Mouse (Mus musculus) midbrain, embryonic 10.5 days (tissue): ENCODE data around the gene Ccdc78. TPM values are rescaled to one million over a fixed set of nuclear protein-coding genes. Genes with fewer than 3 reads are reported as not detected.

Source experiments
- DNase-seq: peaks from one replicate; pipeline ENCODE4 v3.0.0-alpha.2; 2017; ENCODE audit warnings: low spot score
- H3K27ac ChIP-seq: fragments of 300-500 bp; sonication (generic); replicated peaks from 2 replicates; pipeline ENCODE4 v1.5.1; 2016; ENCODE audit warnings: mild to moderate bottlenecking
- H3K27me3 ChIP-seq: fragments of 300-500 bp; sonication (generic); 2 replicates; pipeline ENCODE4 v1.6.1; 2016; ENCODE audit warnings: low read depth, mild to moderate bottlenecking; ENCODE audit not compliant: poor library complexity, severe bottlenecking
- H3K36me3 ChIP-seq: fragments of 300-500 bp; sonication (generic); 2 replicates; pipeline ENCODE4 v1.6.1; 2016; ENCODE audit warnings: mild to moderate bottlenecking, moderate library complexity
- H3K4me1 ChIP-seq: fragments of 300-500 bp; sonication (generic); 2 replicates; pipeline ENCODE4 v1.6.1; 2016
- H3K4me3 ChIP-seq: fragments of 300-500 bp; sonication (generic); 2 replicates; pipeline ENCODE4 v1.5.1; 2016; ENCODE audit warnings: mild to moderate bottlenecking, moderate library complexity
- H3K9me3 ChIP-seq: fragments of 300-500 bp; sonication (generic); replicated peaks from 2 replicates; pipeline ENCODE4 v1.6.1; 2016; ENCODE audit warnings: mild to moderate bottlenecking
- WGBS: fragments of 180-500 bp; shearing (Covaris S2); methylation state at CpG from one replicate; pipeline ENCODE4 v1.1.7; 2016; 5-methylcytosine and 5-hydroxymethylcytosine counted together
- polyA plus RNA-seq: library from polyadenylated mRNA; unstranded; fragments of >200 nt; fragmentation: Nextera tagmentation; extraction: Ambion mirVana; gene quantifications from 2 replicates; pipeline ENCODE4 v1.2.1, GENCODE M21; 2016

Gene Ccdc78
- polyA plus RNA-seq, 1 experiment from 2014 or later, result 1.2 TPM

- H3K27me3 ChIP-seq, result 0 out of 2 replicates have a peak, but pooled peaks cover 3% of the 10 kb centered on the region
- peaks cover 50% of the 10 kb centered on the region for H3K36me3 ChIP-seq
- peaks cover 75% of the 10 kb centered on the region for H3K4me1 ChIP-seq
- H3K4me3 ChIP-seq, result peak overlapping the region; percentile 89; the same call in 1 of the 2 replicates
- no peak overlapping the region for H3K27ac ChIP-seq
- H3K9me3 ChIP-seq, result no peaks in the 10 kb centered on the region
- 95% methylated on average over 27 of the region's 27 CpGs for whole genome bisulfite sequencing
- no peak for DNase-seq
Observed at GRCm38 (mm10) chr17:25825984-25826570, 39.7 kb downstream of the Ccdc78 start.

DNA sequence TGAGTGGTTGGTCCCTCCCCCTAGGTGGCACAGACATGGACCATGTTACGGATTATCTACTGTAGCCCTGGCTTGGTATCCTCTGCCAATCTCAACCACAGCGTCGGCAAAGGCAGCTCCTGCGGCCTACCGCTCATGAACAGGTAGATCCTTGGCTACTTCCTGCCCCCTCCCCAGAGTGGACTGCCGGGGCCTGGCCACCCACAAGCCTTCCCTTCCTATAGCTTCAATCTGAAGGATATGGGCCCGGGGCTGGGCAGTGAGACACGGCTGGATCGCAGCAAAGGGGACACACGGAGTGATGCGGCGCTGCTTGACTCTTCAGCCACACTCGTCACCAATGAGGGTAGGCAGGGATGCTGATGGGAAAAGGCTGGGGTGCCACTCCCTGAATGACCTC, 40.6 kb downstream of the Ccdc78 start:
- WGBS, result 99% methylated on average over 13 of the region's 13 CpGs
- Histone ChIP-seq H3K9me3 (no peaks in the 10 kb centered on the region), H3K4me1 (peaks cover 84% of the 10 kb centered on the region), H3K27ac (no peak overlapping the region), H3K27me3 (no peaks in the 10 kb centered on the region), H3K4me3 (peak overlapping the region; percentile 89; the same call in 1 of the 2 replicates), H3K36me3 (peaks cover 60% of the 10 kb centered on the region)
- no peak for DNase-seq

GRCm38 (mm10) chr17:25827546-25828222, 41.3 kb downstream of the Ccdc78 start:
- Histone ChIP-seq H3K4me3 (peak overlapping the region; percentile 89), H3K27ac (peak overlapping the region; percentile 95; the same call in 1 of the 2 replicates), H3K4me1 (peaks cover 86% of the 10 kb centered on the region), H3K27me3 (no peaks in the 10 kb centered on the region), H3K36me3 (peaks cover 60% of the 10 kb centered on the region), H3K9me3 (no peaks in the 10 kb centered on the region)
- WGBS, result 94% methylated on average over 22 of the region's 22 CpGs
- no peak for DNase-seq

- H3K27ac ChIP-seq, result peak overlapping the region; percentile 95
- peaks cover 84% of the 10 kb centered on the region for H3K4me1 ChIP-seq
- 83% methylated on average over 8 of the region's 8 CpGs for WGBS
- DNase-seq, result no peak
- peak overlapping the region; percentile 89 for H3K4me3 ChIP-seq
- no peaks in the 10 kb centered on the region for H3K9me3 ChIP-seq
- H3K27me3 ChIP-seq, result no peaks in the 10 kb centered on the region
- H3K36me3 ChIP-seq, result peaks cover 60% of the 10 kb centered on the region
Observed at GRCm38 (mm10) chr17:25828223-25828594, 41.8 kb downstream of the Ccdc78 start.

GRCm38 (mm10) chr17:25828712-25829557, 42.6 kb downstream of the Ccdc78 start, which contains the start of gene Jmjd8:
Jmjd8 (plus strand) TSS chr17:25828867.
- Histone ChIP-seq H3K4me1 (peaks cover 88% of the 10 kb centered on the region), H3K27me3 (no peaks in the 10 kb centered on the region), H3K4me3 (peak within 1 kb of the TSS; percentile 89), H3K9me3 (no peaks in the 10 kb centered on the region), H3K27ac (peak within 1 kb of the TSS; percentile 95), H3K36me3 (peaks cover 60% of the 10 kb centered on the region)
- 1% methylated on average over 32 of the region's 32 CpGs for WGBS
- DNase-seq, result peak; percentile 88

DNA sequence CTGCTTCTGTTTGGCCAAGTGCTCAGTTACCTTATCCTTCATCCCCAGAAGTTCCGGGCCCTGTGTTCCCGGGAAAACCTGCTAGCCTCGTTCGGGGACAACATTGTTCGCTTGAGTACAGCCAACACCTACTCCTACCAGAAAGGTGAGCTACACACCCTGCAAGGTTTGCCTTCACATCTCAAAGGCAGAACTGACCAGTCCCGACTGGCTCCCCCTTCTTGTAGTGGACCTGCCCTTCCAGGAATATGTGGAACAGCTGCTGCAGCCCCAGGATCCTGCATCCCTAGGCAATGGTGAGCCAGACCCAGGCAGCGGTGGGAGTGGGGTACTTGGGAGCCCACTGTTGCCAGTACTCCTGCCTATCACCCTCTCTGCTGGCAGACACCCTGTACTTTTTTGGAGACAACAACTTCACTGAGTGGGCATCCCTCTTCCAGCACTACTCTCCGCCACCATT, 43.2 kb downstream of the Ccdc78 start:
- Histone ChIP-seq H3K4me1 (peaks cover 88% of the 10 kb centered on the region), H3K9me3 (no peaks in the 10 kb centered on the region), H3K36me3 (peaks cover 63% of the 10 kb centered on the region), H3K27ac (peak overlapping the region; percentile 95), H3K4me3 (peak overlapping the region; percentile 89), H3K27me3 (no peaks in the 10 kb centered on the region)
- WGBS, result 47% methylated on average over 8 of the region's 8 CpGs
- peak; percentile 41 for DNase-seq

- WGBS, result 90% methylated on average over 4 of the region's 4 CpGs
- H3K4me3 ChIP-seq, result peak overlapping the region; percentile 89; the same call in 1 of the 2 replicates
- H3K27ac ChIP-seq, result no peak overlapping the region
Observed at GRCm38 (mm10) chr17:25830200-25830753, 43.9 kb downstream of the Ccdc78 start.

GRCm38 (mm10) chr17:25830806-25831431, 44.5 kb downstream of the Ccdc78 start:
- DNase-seq, result no peak
- Histone ChIP-seq H3K27me3 (no peaks in the 10 kb centered on the region), H3K27ac (no peak overlapping the region), H3K36me3 (peaks cover 68% of the 10 kb centered on the region), H3K4me3 (peak overlapping the region; percentile 89), H3K9me3 (no peaks in the 10 kb centered on the region), H3K4me1 (peaks cover 90% of the 10 kb centered on the region)
- 90% methylated on average over 14 of the region's 14 CpGs for WGBS

More at GRCm38 (mm10) chr17:25830200-25830753, 43.9 kb downstream of the Ccdc78 start:
- Histone ChIP-seq H3K27me3 (no peaks in the 10 kb centered on the region), H3K36me3 (peaks cover 68% of the 10 kb centered on the region), H3K4me1 (peaks cover 88% of the 10 kb centered on the region), H3K9me3 (no peaks in the 10 kb centered on the region)
- DNase-seq, result no peak

DNA sequence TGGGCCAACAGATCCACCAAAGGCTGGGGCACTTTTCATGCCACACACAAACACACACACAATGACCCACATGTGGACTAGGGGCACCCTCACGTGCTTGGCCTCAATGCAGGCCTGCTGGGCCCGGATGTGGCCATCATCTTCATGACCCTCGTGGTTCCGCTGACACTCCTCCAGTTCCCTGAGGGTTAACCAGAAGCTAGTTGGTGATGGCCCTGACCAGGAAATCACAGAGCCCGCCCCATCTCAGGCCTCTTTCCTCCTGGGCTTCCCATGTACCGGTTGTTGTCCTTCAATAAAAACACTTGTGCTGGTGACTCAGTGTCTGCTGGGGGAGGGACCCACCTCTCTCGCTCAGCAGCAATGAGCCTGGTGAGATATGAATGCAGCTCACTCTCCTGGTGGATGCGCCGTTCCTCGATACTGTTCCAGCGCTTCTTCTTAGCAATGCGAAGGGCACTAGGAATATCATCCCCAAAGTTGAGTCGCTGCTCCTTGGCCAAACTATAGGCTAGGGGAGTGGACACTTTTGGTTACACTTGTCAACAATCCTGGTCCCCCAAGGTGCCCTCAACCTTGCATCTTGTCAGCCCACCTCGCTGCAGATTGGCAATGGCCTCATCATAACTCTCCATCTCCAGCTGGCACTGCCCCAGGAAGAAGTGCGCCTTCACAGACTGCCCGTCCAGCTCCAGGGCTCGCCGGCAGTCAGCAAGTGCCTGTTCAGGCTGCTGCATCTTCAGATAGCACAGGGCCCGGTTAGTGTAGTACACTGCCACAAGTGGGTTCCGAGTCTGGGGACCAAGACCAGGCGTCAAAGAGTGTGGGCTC, 45.3 kb downstream of the Ccdc78 start:
- WGBS, result 68% methylated on average over 21 of the region's 21 CpGs
- peaks cover 91% of the 10 kb centered on the region for H3K4me1 ChIP-seq
- no peak for DNase-seq

DNA sequence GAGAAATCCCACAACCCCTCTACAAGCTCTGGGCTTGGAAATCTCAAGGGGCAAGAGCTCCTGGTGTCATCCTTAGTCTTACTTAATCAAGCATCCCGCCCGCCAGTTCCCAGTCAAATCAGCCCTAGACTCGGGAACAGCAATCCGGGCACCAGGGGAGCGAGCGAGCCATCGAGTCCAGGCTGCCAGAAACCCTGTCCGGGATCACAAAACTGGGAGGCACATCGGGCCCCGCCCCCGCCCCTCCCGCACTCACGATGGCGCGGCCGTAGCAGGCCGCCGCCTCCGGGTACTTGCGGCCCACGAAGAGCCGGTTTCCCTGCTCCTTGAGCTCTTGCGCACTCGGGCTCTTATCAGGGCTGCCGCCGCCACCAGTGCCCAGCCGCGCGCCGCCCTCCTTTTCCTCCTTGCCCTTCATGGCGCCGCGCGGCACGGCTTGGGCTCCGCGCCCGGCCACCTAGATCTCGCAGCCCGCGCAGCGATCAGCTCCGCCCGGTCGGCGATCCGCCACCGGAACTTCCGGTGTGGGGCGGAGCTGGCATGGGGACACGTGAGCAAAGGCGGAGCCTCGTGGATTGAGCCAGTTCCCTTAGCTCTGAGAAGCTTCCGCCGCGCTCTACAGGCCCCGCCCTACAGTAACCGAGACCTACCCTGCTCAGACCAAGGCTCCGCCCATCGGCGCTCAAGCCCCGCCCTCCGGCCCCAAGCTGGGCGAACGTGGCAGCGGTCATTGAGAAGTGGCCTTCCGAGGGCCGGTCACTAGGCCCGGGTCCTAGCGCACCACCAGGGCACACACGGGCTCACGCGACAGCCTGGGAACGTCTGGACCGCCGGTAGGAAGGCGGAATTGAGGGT, 46.3 kb downstream of the Ccdc78 start:
- H3K36me3 ChIP-seq, result peaks cover 57% of the 10 kb centered on the region
- under 1% methylated on average over 73 of the region's 77 CpGs for whole genome bisulfite sequencing

More for the DNA sequence above, 45.3 kb downstream of the Ccdc78 start:
- Histone ChIP-seq H3K27ac (peak overlapping the region; percentile 96), H3K9me3 (no peaks in the 10 kb centered on the region), H3K36me3 (peaks cover 65% of the 10 kb centered on the region), H3K27me3 (no peaks in the 10 kb centered on the region), H3K4me3 (peak overlapping the region; percentile 89)

DNA sequence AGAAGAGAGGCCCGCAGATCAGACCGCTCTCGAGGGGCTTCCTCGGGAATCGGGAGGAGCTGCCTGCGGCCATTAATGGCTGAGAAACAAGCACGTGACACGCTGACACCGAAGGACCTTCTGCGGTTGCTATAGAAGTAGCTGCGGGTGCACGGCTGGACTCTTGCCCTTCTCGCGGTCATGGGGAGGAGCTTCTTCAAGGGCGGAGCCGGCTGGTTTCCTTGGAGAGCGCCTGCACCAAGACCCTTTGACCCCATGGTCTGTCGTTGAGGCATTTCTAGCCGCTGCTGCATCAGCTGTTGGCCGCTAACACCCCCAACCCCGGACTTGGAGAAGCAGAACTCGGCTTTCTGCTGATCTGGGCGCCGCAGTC, 46.9 kb downstream of the Ccdc78 start, which contains the start of gene Stub1:
Stub1 (minus strand) TSS at position 114 of the 373 bp plus-strand sequence.
- peaks cover 57% of the 10 kb centered on the region for H3K36me3 ChIP-seq
- no peaks in the 10 kb centered on the region for H3K9me3 ChIP-seq
- peak within 1 kb of the TSS; percentile 89 for H3K4me3 ChIP-seq
- peak; percentile 94 for DNase-seq
- H3K27me3 ChIP-seq, result no peaks in the 10 kb centered on the region
- under 1% methylated on average over 24 of the region's 24 CpGs for WGBS
- peaks cover 92% of the 10 kb centered on the region for H3K4me1 ChIP-seq
- peak within 1 kb of the TSS; percentile 96 for H3K27ac ChIP-seq

More for the DNA sequence above, 46.3 kb downstream of the Ccdc78 start:
- peaks cover 92% of the 10 kb centered on the region for H3K4me1 ChIP-seq
- H3K27ac ChIP-seq, result peak overlapping the region; percentile 96
- no peaks in the 10 kb centered on the region for H3K27me3 ChIP-seq
- peak overlapping the region; percentile 89 for H3K4me3 ChIP-seq
- peak; percentile 100 for DNase-seq
- no peaks in the 10 kb centered on the region for H3K9me3 ChIP-seq
